8 mouse cellular contexts compared by ENCODE assay signal in genomic region chrX:48016906-48017601, GRCm38 (mm10). TPM values are rescaled to one million over a fixed set of nuclear protein-coding genes. Genes with fewer than 3 reads are reported as not detected.
DNase-seq lines count a peak whose midpoint lies in the region; ATAC-seq and TF ChIP-seq lines count a peak whose summit lies in the region.

No protein-coding gene starts in this region.

- TF ChIP-seq POLR2A in cerebellum, adult 2 months (IDR thresholded peaks at IDR 0.05; ENCODE audit: borderline replicate concordance, insufficient read depth, low read length): no peak

- DNase-seq in cerebellum, adult 2 months: peak; percentile 10 to 24
- DNase-seq in cerebellum, adult 8-10 months: no peak
- DNase-seq in mesoderm, embryonic 11.5 days (ENCODE audit: low read depth, low spot score): peak; percentile 71
- DNase-seq in right cerebral cortex, postnatal 14 days: peak; percentile 17
- no peak for DNase-seq in limb, embryonic 10.5 days (ENCODE audit: low spot score)
- no peak for DNase-seq in kidney, adult 9 months
- no peak for DNase-seq in gastrocnemius, adult 2 months

- H3K9me3 ChIP-seq in hindbrain, embryonic 12.5 days (replicated peaks): no peaks in the 10 kb centered on the region
- no peaks in the 10 kb centered on the region for H3K9me3 ChIP-seq in limb, embryonic 10.5 days (replicated peaks)

- WGBS in cerebellum, adult 2 months: 62% methylated on average over 7 of the region's 7 CpGs
- WGBS in hindbrain, embryonic 12.5 days: 50% methylated on average over 7 of the region's 7 CpGs
- 62% methylated on average over 7 of the region's 7 CpGs for WGBS in limb, embryonic 10.5 days

- no peak overlapping the region for H3K4me3 ChIP-seq in cerebellum, adult 2 months (replicated peaks; ENCODE audit: insufficient read depth, low read depth, low read length)
- no peak overlapping the region for H3K4me3 ChIP-seq in hindbrain, embryonic 12.5 days
- no peak overlapping the region for H3K4me3 ChIP-seq in limb, embryonic 10.5 days
- no peak overlapping the region for H3K4me3 ChIP-seq in gastrocnemius, adult 2 months

- H3K9ac ChIP-seq in hindbrain, embryonic 12.5 days: no peak overlapping the region

- no peak for TF ChIP-seq CTCF in cerebellum, adult 2 months (IDR thresholded peaks at IDR 0.05; ENCODE audit: borderline replicate concordance, insufficient read depth, low read depth, low read length)
- no peak for TF ChIP-seq CTCF in gastrocnemius, adult 2 months (IDR thresholded peaks at IDR 0.05)

- intact Hi-C loops in gastrocnemius, adult 2 months (cut with DNase I): no loop called here

- H3K4me2 ChIP-seq in hindbrain, embryonic 12.5 days (replicated peaks): no peak overlapping the region

- peak; percentile 91 for ATAC-seq in hindbrain, embryonic 12.5 days (ENCODE audit: low FRiP score)

- no peaks in the 10 kb centered on the region for H3K27me3 ChIP-seq in cerebellum, adult 2 months (ENCODE audit: control insufficient read depth, insufficient read depth, low read length)
- peaks cover 18% of the 10 kb centered on the region for H3K27me3 ChIP-seq in hindbrain, embryonic 12.5 days
- peaks cover 22% of the 10 kb centered on the region for H3K27me3 ChIP-seq in limb, embryonic 10.5 days (ENCODE audit: low read depth, poor library complexity, severe bottlenecking)

- H3K27ac ChIP-seq in cerebellum, adult 2 months (ENCODE audit: insufficient read depth, low read length): no peak overlapping the region
- H3K27ac ChIP-seq in hindbrain, embryonic 12.5 days: peak overlapping the region; percentile 30; the same call in 1 of the 2 replicates
- H3K27ac ChIP-seq in limb, embryonic 10.5 days: no peak overlapping the region
- no peak overlapping the region for H3K27ac ChIP-seq in gastrocnemius, adult 2 months

- peaks cover 11% of the 10 kb centered on the region; the same call in 1 of the 2 replicates for H3K4me1 ChIP-seq in cerebellum, adult 2 months (ENCODE audit: control insufficient read depth, insufficient read depth, low read length)
- H3K4me1 ChIP-seq in hindbrain, embryonic 12.5 days: peaks cover 4% of the 10 kb centered on the region; the same call in 1 of the 2 replicates
- no peaks in the 10 kb centered on the region for H3K4me1 ChIP-seq in limb, embryonic 10.5 days

- H3K36me3 ChIP-seq in hindbrain, embryonic 12.5 days: no peaks in the 10 kb centered on the region
- H3K36me3 ChIP-seq in limb, embryonic 10.5 days: no peaks in the 10 kb centered on the region

RNA-seq across cellular contexts. Expression of gene Apln, which starts 17.6 kb away (rescaled TPM):
- 20.0 and 24.9 TPM in 2 replicates for polyA plus RNA-seq in cerebellum, adult 2 months (2012; rRNA removed)
- 4.4 and 4.6 TPM in 2 replicates for polyA plus RNA-seq in hindbrain, embryonic 12.5 days (2016; fragmentation: Nextera tagmentation; extraction: Ambion mirVana)
- 4.8 and 5.1 TPM in 2 replicates for polyA plus RNA-seq in limb, embryonic 10.5 days (2016; fragmentation: Nextera tagmentation; extraction: Ambion mirVana)
- 1 to 10 TPM in 1 of 2 experiments, under 1 TPM in 1; 0.61 to 1.3 TPM for total RNA-seq in gastrocnemius, adult 2 months (2021)

Comparison
In these comparisons a context has a peak if more than half of its experiments do, and no peak if none do; other contexts are left out.
1. DNase-seq: peak in cerebellum, adult 2 months (2 of 2), mesoderm, embryonic 11.5 days (single experiment) and right cerebral cortex, postnatal 14 days (single experiment); none in cerebellum, adult 8-10 months (single experiment), limb, embryonic 10.5 days (single experiment), kidney, adult 9 months (single experiment) and gastrocnemius, adult 2 months (single experiment).